Mouse (Mus musculus): Measurements from ENCODE around the gene Tln2. TPM values are rescaled to one million over a fixed set of nuclear protein-coding genes. Genes with fewer than 3 reads are reported as not detected.

Gene Tln2
- polyA plus RNA-seq, 1 experiment from 2014 or later, result 37.9 TPM

DNA sequence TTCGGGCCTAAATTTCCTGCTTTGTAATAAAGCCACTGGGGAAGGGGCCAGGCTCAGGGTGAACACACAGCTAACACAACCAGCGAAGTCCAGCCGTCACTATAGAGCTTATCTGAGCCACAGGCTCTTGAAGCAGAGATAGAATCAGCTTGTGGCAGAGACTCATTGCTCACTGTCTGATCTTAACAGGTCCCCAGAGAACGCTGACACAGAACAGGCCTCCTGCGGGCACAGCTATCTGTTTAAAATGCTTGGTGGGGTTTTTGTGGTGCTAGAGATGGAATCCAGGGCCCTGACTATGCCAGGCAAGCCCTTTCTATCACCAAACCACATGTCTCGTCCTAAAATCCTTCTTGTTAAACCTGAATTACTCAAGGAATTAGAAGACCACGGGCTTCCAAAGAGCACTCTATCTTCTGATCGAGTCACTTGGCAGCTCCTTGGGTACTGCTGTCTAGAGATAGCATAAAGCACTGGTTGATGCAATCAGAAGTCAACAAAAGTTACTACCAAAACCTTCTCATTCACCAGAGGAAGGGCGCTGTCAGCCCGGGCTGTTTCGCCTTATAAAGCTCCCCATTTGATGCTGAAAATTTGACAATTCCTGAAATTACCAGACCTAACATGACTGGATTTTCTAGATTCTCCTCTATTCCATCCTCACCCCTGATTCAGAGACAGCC, 95.9 kb downstream of the Tln2 start:
- 70% methylated on average over 11 of the region's 11 CpGs for WGBS
- Histone ChIP-seq H3K27me3 (replicated peaks; ENCODE audit: control insufficient read depth, insufficient read depth, low read length) (no peaks in the 10 kb centered on the region), H3K36me3 (ENCODE audit: control insufficient read depth, insufficient read depth, low read length) (no peaks in the 10 kb centered on the region), H3K9me3 (ENCODE audit: control insufficient read depth, low read length) (no peaks in the 10 kb centered on the region), H3K27ac (ENCODE audit: low read depth, low read length) (no peak overlapping the region), H3K9ac (ENCODE audit: low read depth, low read length) (no peak overlapping the region), H3K4me2 (ENCODE audit: low read length) (no peak overlapping the region), H3K4me3 (ENCODE audit: low read length) (no peak overlapping the region), H3K4me1 (ENCODE audit: control insufficient read depth, insufficient read depth, low read depth, low read length) (no peaks in the 10 kb centered on the region)
- ATAC-seq, result no peak

- H3K27ac ChIP-seq (ENCODE audit: low read depth, low read length), result no peak overlapping the region
- WGBS, result 0% methylated on average over 1 of the region's 2 CpGs
- no peaks in the 10 kb centered on the region for H3K9me3 ChIP-seq (ENCODE audit: control insufficient read depth, low read length)
- no peak overlapping the region for H3K4me3 ChIP-seq (ENCODE audit: low read length)
- no peak overlapping the region for H3K4me2 ChIP-seq (ENCODE audit: low read length)
- H3K4me1 ChIP-seq (ENCODE audit: control insufficient read depth, insufficient read depth, low read depth, low read length), result peaks cover 4% of the 10 kb centered on the region; the same call in 1 of the 2 replicates
- no peak for ATAC-seq
- no peaks in the 10 kb centered on the region for H3K27me3 ChIP-seq (replicated peaks; ENCODE audit: control insufficient read depth, insufficient read depth, low read length)
- H3K9ac ChIP-seq (ENCODE audit: low read depth, low read length), result peak overlapping the region; percentile 31; the same call in 1 of the 2 replicates
- no peaks in the 10 kb centered on the region for H3K36me3 ChIP-seq (ENCODE audit: control insufficient read depth, insufficient read depth, low read length)
Observed at GRCm38 (mm10) chr9:67441484-67441883, 118.0 kb downstream of the Tln2 start.

DNA sequence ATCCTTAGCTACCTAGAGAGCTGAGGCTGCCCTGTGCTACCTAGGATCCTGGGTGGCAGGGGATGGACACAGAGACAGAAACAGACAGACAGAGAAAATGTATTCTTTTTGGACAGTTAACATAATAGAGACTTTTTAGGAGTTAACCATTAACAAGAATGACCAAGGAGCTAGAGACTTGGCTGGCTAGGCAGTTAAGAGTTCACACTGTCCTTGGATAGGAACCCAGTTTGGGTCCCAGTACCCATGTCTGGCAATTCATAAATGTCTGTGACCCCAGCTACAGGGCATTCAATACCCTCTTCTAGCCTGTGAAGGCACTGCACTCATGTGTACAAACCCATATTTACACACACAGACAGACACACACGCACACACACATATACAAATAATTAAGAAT, 122.0 kb downstream of the Tln2 start:
- no peak for ATAC-seq
- 97% methylated on average over 1 of the region's 1 CpGs for WGBS
- no peaks in the 10 kb centered on the region for H3K36me3 ChIP-seq (ENCODE audit: control insufficient read depth, insufficient read depth, low read length)

GRCm38 (mm10) chr9:67435333-67436154, 124.0 kb downstream of the Tln2 start:
- peak; percentile 87 for ATAC-seq
- Histone ChIP-seq H3K4me2 (ENCODE audit: low read length) (peak overlapping the region; percentile 5; the same call in 1 of the 2 replicates), H3K4me1 (ENCODE audit: control insufficient read depth, insufficient read depth, low read depth, low read length) (peaks cover 11% of the 10 kb centered on the region), H3K9ac (ENCODE audit: low read depth, low read length) (no peak overlapping the region), H3K4me3 (ENCODE audit: low read length) (no peak overlapping the region), H3K27ac (ENCODE audit: low read depth, low read length) (peak overlapping the region; percentile 62), H3K9me3 (ENCODE audit: control insufficient read depth, low read length) (no peaks in the 10 kb centered on the region), H3K36me3 (ENCODE audit: control insufficient read depth, insufficient read depth, low read length) (no peaks in the 10 kb centered on the region), H3K27me3 (replicated peaks; ENCODE audit: control insufficient read depth, insufficient read depth, low read length) (no peaks in the 10 kb centered on the region)
- 26% methylated on average over 10 of the region's 10 CpGs for WGBS

More for the DNA sequence above, 122.0 kb downstream of the Tln2 start:
- H3K4me2 ChIP-seq (ENCODE audit: low read length), result no peak overlapping the region
- H3K9ac ChIP-seq (ENCODE audit: low read depth, low read length), result no peak overlapping the region
- peaks cover 13% of the 10 kb centered on the region for H3K4me1 ChIP-seq (ENCODE audit: control insufficient read depth, insufficient read depth, low read depth, low read length)
- H3K4me3 ChIP-seq (ENCODE audit: low read length), result no peak overlapping the region
- no peak overlapping the region for H3K27ac ChIP-seq (ENCODE audit: low read depth, low read length)
- H3K27me3 ChIP-seq (replicated peaks; ENCODE audit: control insufficient read depth, insufficient read depth, low read length), result no peaks in the 10 kb centered on the region
- H3K9me3 ChIP-seq (ENCODE audit: control insufficient read depth, low read length), result no peaks in the 10 kb centered on the region

DNA sequence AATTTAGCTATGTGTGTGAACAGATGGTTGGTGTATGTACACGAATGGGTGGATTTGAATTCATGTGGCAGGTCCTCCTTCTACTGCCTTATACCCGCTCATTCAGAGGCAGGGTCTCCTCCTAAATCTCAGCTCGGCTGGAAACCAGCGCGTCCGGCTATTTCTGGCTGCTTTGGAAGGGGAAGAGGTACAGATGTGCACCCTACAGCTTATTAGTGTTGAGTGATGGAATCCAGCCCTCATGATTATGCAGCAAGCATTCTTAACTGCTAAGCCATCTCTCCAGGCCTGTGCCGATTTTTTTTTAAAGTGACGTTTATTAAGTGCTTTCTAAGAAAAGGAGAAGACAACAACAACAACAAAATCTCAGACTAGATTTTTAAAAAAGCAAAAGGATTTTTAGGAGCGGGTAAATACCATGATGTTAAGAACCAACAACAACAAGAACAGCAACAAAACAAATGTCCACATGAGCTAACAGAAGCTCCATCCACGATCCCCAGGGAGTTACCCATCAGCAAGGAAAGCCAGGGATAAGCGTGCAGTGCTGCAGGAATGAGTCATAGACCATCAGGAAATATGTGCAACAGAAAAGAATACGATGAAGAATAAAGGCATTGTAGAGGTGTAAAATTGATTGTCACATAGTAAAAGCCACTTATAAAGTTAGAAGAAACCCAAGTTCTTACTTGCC, 130.2 kb downstream of the Tln2 start:
- WGBS, result 60% methylated on average over 12 of the region's 12 CpGs
- Histone ChIP-seq H3K27me3 (replicated peaks; ENCODE audit: control insufficient read depth, insufficient read depth, low read length) (no peaks in the 10 kb centered on the region), H3K4me1 (ENCODE audit: control insufficient read depth, insufficient read depth, low read depth, low read length) (peaks cover 11% of the 10 kb centered on the region), H3K4me3 (ENCODE audit: low read length) (no peak overlapping the region), H3K36me3 (ENCODE audit: control insufficient read depth, insufficient read depth, low read length) (no peaks in the 10 kb centered on the region), H3K4me2 (ENCODE audit: low read length) (no peak overlapping the region), H3K9ac (ENCODE audit: low read depth, low read length) (no peak overlapping the region), H3K27ac (ENCODE audit: low read depth, low read length) (no peak overlapping the region), H3K9me3 (ENCODE audit: control insufficient read depth, low read length) (no peaks in the 10 kb centered on the region)
- ATAC-seq, result no peak

- Histone ChIP-seq H3K4me1 (ENCODE audit: control insufficient read depth, insufficient read depth, low read depth, low read length) (peaks cover 11% of the 10 kb centered on the region), H3K27ac (ENCODE audit: low read depth, low read length) (no peak overlapping the region), H3K36me3 (ENCODE audit: control insufficient read depth, insufficient read depth, low read length) (no peaks in the 10 kb centered on the region), H3K9me3 (ENCODE audit: control insufficient read depth, low read length) (no peaks in the 10 kb centered on the region), H3K27me3 (replicated peaks; ENCODE audit: control insufficient read depth, insufficient read depth, low read length) (no peaks in the 10 kb centered on the region), H3K4me3 (ENCODE audit: low read length) (no peak overlapping the region), H3K4me2 (ENCODE audit: low read length) (no peak overlapping the region), H3K9ac (ENCODE audit: low read depth, low read length) (no peak overlapping the region)
- WGBS, result 86% methylated on average over 15 of the region's 15 CpGs
- ATAC-seq, result no peak
Observed at GRCm38 (mm10) chr9:67428306-67429047, 131.0 kb downstream of the Tln2 start.

DNA sequence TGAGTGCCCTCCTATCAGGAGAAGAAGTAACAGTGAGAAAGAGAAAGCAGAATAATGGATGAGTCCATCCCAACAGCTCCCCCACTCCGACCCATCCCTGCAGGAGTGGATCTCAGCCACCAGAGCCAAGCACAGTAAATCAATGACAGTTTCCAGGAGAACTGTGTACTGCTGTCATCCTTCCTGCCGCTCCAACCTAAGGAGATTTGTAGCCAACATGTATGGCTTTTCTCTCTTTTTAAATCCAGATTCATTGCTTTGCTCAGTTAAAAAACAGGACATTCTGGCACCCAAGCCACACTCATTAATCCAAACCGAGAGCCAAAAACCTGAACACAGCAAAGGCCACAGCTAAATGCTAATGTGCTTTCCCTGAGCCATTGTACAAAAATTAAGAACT, 133.2 kb downstream of the Tln2 start:
- peak; percentile 76 for ATAC-seq
- Histone ChIP-seq H3K36me3 (ENCODE audit: control insufficient read depth, insufficient read depth, low read length) (no peaks in the 10 kb centered on the region), H3K4me3 (ENCODE audit: low read length) (no peak overlapping the region), H3K27ac (ENCODE audit: low read depth, low read length) (peak overlapping the region; percentile 34; the same call in 1 of the 2 replicates), H3K9me3 (ENCODE audit: control insufficient read depth, low read length) (no peaks in the 10 kb centered on the region), H3K4me1 (ENCODE audit: control insufficient read depth, insufficient read depth, low read depth, low read length) (peaks cover 11% of the 10 kb centered on the region), H3K4me2 (ENCODE audit: low read length) (no peak overlapping the region), H3K9ac (ENCODE audit: low read depth, low read length) (no peak overlapping the region), H3K27me3 (replicated peaks; ENCODE audit: control insufficient read depth, insufficient read depth, low read length) (no peaks in the 10 kb centered on the region)
- WGBS, result 46% methylated on average over 3 of the region's 3 CpGs

DNA sequence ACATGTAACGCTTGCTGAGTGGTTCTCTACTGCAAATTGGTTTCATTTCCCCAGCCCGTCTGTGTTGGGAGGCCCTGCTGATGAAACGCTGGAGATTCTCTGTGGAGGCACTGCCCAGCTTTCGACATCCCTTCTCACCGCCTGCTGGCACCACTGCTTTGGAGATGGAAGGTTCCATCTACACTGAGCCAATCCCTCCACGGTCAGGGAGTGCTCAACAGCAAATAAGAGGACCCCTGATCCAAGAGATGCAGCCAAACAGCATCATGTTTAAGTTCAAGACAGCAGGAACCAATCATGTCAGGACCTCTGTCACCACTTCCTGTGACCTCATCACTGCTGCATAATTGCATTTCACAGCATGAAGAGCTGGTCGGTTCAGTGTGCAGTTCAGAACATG, 135.4 kb downstream of the Tln2 start:
- Histone ChIP-seq H3K4me1 (ENCODE audit: control insufficient read depth, insufficient read depth, low read depth, low read length) (peaks cover 8% of the 10 kb centered on the region), H3K9me3 (ENCODE audit: control insufficient read depth, low read length) (no peaks in the 10 kb centered on the region), H3K36me3 (ENCODE audit: control insufficient read depth, insufficient read depth, low read length) (no peaks in the 10 kb centered on the region), H3K27me3 (replicated peaks; ENCODE audit: control insufficient read depth, insufficient read depth, low read length) (no peaks in the 10 kb centered on the region), H3K27ac (ENCODE audit: low read depth, low read length) (no peak overlapping the region), H3K9ac (ENCODE audit: low read depth, low read length) (no peak overlapping the region), H3K4me2 (ENCODE audit: low read length) (no peak overlapping the region), H3K4me3 (ENCODE audit: low read length) (no peak overlapping the region)
- ATAC-seq, result no peak
- 70% methylated on average over 7 of the region's 7 CpGs for WGBS
